Mouse (Mus musculus): ENCODE results near the gene Hrc.

DNA sequence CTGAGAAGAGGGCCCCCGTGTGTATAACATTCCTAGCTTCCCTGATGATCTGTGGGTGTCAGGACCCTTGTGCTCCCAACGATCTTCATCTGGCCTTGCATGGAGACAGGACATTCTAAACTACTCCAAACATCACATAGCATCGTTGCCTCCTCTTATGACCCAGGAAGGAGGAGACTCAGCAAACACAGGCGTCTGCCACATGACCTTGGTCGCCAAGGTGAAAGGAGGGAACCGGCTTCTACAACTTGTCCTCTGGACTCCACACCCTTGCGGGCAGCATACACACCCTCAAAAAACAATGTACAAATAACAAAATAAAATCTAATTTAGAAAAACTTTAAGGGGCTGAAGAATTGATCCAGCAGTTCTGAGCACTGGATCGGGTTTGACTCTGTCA, 23.1 kb upstream of the Hrc start:
- TF ChIP-seq POLR2A (IDR thresholded peaks at IDR 0.05; ENCODE audit: insufficient read depth, low read length) (no peak), CTCF (IDR thresholded peaks at IDR 0.05; ENCODE audit: low read depth, low read length) (no peak), EP300 (IDR thresholded peaks at IDR 0.05; ENCODE audit: insufficient read depth, low read depth, low read length) (no peak)

Data from ES-Bruce4 (cell line).